Mouse (Mus musculus) kidney, postnatal 0 days (tissue): ENCODE data around the gene Wnt3. TPM values are rescaled to one million over a fixed set of nuclear protein-coding genes. Genes with fewer than 3 reads are reported as not detected.

Experiments
- ATAC-seq: fragments of 200-750 bp; cut with Nextera tagmentation; replicated peaks from 2 replicates; pipeline ENCODE4 v1.8.0; 2017; ENCODE audit warnings: low read depth, moderate number of reproducible peaks, moderate TSS enrichment, moderate library complexity; ENCODE audit not compliant: low FRiP score
- DNase-seq: peaks from one replicate; pipeline ENCODE4 v3.0.0-alpha.2; 2016; ENCODE audit warnings: low spot score
- H3K27ac ChIP-seq: fragments of 300-500 bp; sonication (generic); 2 replicates; pipeline ENCODE4 v1.5.1; 2014; ENCODE audit warnings: mild to moderate bottlenecking
- H3K27me3 ChIP-seq: fragments of 300-500 bp; sonication (generic); 2 replicates; pipeline ENCODE4 v1.6.1; 2014; ENCODE audit warnings: low read length, mixed read lengths; ENCODE audit not compliant: insufficient read depth
- H3K36me3 ChIP-seq: fragments of 300-500 bp; sonication (generic); 2 replicates; pipeline ENCODE4 v1.6.1; 2014; ENCODE audit warnings: low read length, mixed read lengths; ENCODE audit not compliant: insufficient read depth
- H3K4me1 ChIP-seq: fragments of 300-500 bp; sonication (generic); replicated peaks from 2 replicates; pipeline ENCODE4 v1.6.1; 2014; ENCODE audit warnings: antibody characterized with exemption, low read length, mixed read lengths; ENCODE audit not compliant: insufficient read depth
- H3K4me2 ChIP-seq: fragments of 300-500 bp; sonication (generic); 2 replicates; pipeline ENCODE4 v1.6.1; 2014; ENCODE audit warnings: mild to moderate bottlenecking, low read length, moderate library complexity, mixed read lengths
- H3K4me3 ChIP-seq: fragments of 300-500 bp; sonication (generic); replicated peaks from 2 replicates; pipeline ENCODE4 v1.5.1; 2014; ENCODE audit warnings: low read depth, low read length
- H3K9ac ChIP-seq: fragments of 300-500 bp; sonication (generic); 2 replicates; pipeline ENCODE4 v1.6.1; 2014; ENCODE audit warnings: low read depth, low read length
- H3K9me3 ChIP-seq: fragments of 300-500 bp; sonication (generic); replicated peaks from 2 replicates; pipeline ENCODE4 v1.6.1; 2016; ENCODE audit warnings: low read length, inconsistent platforms, mixed read lengths
- CTCF ChIP-seq: IDR thresholded peaks from 2 replicates; pipeline ENCODE4 v1.5.1; 2016; ENCODE audit warnings: antibody characterized with exemption, low read depth, mild to moderate bottlenecking, moderate library complexity
- WGBS: fragments of 180-500 bp; shearing (Covaris S2); extraction: QIAGEN DNeasy Blood & Tissue Kit; methylation state at CpG from one replicate; pipeline ENCODE4 v1.1.7; 2014; 5-methylcytosine and 5-hydroxymethylcytosine counted together
- polyA plus RNA-seq: library from polyadenylated mRNA; unstranded; fragments of >200 nt; fragmentation: Nextera tagmentation; extraction: Ambion mirVana; gene quantifications from 2 replicates; pipeline ENCODE4 v1.2.1, GENCODE M21; 2015

The Wnt3 gene
- polyA plus RNA-seq, result 0.05 and 0.06 TPM in 2 replicates

DNA sequence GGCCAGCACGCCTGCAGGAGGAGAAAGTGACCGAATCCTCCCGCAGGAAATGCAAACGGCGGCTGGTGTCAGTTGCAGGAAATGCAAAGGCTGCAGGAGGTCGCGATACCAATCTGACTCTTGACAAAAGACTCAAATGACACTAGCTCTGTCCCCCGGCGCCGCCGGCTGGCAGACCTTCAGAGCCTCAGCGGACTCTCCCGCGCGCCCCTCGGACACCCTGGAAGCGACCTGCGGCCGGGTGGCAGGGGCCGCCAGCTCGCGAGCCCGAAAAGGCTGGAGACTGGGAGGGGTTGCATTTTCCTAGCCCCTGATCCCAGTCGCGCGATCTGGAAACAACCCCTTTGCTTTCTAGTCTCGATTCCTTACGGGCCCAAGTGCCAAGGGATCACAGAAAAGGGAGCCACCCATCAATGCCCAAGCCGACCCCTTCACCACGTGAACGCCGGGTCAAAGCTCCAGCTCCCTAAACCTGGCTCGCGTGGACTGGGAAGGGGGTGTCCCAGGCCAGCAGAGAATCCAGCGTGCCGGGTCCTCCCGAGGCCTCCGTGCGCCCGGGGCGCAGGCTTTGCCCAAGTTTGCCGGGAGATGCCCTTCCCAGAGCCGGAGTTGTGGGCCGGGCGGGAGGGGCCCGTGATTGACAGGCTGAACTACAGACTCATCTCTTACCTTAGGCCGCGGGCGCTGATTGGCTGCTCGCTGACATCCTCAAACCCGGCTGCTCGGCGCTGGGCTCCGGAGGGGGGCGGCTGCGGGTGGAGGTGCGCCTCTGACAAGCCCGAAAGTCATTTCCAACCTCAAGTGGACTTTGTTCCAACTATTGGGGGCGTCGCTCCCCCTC, at the start of gene Wnt3:
TSS of gene Wnt3 (plus strand) at position 764 of the 841 bp plus-strand sequence.
- peak within 1 kb of the TSS; percentile 45 for H3K4me2 ChIP-seq
- H3K9me3 ChIP-seq, result no peaks in the 10 kb centered on the region
- H3K9ac ChIP-seq, result no peak within 1 kb of the TSS
- ATAC-seq (no peak), DNase-seq (peak; percentile 15)
- H3K27me3 ChIP-seq, result peaks cover 77% of the 10 kb centered on the region
- TF ChIP-seq CTCF, result no peak
- under 1% methylated on average over 60 of the region's 60 CpGs for WGBS
- H3K27ac ChIP-seq, result no peak within 1 kb of the TSS
- H3K4me3 ChIP-seq, result peak within 1 kb of the TSS; percentile 24
- no peaks in the 10 kb centered on the region; the same call in 1 of the 2 replicates for H3K4me1 ChIP-seq
- no peaks in the 10 kb centered on the region for H3K36me3 ChIP-seq

DNA sequence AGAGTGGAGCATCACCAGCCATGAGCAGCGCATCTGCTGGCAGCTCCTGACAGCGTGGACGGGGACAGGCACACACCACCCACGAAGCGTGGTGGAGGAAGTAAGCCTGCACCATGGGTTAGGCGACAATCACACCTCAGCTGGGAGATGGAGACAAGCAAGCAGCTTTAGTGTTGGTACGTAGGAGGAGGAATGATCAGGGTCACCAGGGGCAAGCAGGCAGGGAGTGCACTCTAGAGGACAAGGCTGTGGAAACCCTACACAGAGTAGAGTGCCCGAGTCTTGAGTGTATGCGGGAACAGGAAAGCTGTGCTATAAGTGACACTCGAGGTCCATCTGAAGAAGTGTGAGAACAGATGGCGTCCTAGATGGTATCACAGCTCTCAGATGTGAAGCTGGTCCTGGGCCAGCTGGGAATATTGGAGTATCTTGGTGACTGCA, 49.6 kb upstream of the Wnt3 start:
- H3K27me3 ChIP-seq, result no peaks in the 10 kb centered on the region
- TF ChIP-seq CTCF, result no peak
- H3K27ac ChIP-seq, result no peak overlapping the region
- H3K4me3 ChIP-seq, result no peak overlapping the region
- ATAC-seq (no peak), DNase-seq (no peak)
- no peaks in the 10 kb centered on the region for H3K9me3 ChIP-seq
- no peak overlapping the region for H3K9ac ChIP-seq
- no peaks in the 10 kb centered on the region for H3K36me3 ChIP-seq
- H3K4me1 ChIP-seq, result peaks cover 5% of the 10 kb centered on the region; the same call in 1 of the 2 replicates
- no peak overlapping the region for H3K4me2 ChIP-seq
- WGBS, result 55% methylated on average over 11 of the region's 11 CpGs

DNA sequence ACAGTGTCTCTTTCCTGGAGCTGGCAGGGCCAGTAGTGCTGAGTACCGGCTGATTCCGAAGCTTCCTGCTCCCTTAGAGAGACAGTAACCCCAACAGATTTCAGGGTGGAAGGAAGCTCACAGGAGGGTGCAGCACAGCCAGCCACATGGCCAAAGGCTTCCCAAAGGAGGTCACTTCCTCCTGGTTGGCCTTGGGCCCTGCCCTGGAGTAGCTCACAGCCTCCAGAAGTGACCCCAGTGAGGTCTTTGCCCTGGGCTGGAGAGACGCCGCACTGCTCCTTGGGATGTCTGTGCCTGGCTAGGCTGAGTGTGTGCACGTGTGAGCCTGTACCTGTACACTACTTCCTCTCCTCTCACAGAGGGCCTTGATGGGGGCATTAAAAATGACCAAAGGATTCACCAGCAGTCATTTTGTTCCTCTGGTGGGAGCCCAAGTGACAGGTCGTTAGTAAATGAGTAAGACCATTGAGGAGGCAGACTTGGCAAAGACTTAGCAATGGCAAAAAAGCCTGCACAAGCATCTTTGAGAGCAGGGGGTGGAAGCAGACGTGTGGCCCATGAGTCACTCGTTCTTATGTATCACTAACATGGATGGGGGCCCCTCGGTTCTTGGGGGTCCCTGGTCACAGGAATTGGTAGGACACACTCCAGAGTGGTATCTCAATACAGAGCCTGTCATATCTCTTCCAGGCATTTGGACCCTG, 44.5 kb upstream of the Wnt3 start:
- H3K4me2 ChIP-seq, result no peak overlapping the region
- DNase-seq (no peak), ATAC-seq (no peak)
- no peak overlapping the region for H3K27ac ChIP-seq
- H3K9ac ChIP-seq, result no peak overlapping the region
- 79% methylated on average over 9 of the region's 9 CpGs for WGBS
- no peaks in the 10 kb centered on the region for H3K27me3 ChIP-seq
- no peak overlapping the region for H3K4me3 ChIP-seq
- H3K4me1 ChIP-seq, result 0 out of 2 replicates have a peak, but pooled peaks cover 3% of the 10 kb centered on the region
- TF ChIP-seq CTCF, result no peak
- no peaks in the 10 kb centered on the region for H3K36me3 ChIP-seq
- H3K9me3 ChIP-seq, result no peaks in the 10 kb centered on the region

DNA sequence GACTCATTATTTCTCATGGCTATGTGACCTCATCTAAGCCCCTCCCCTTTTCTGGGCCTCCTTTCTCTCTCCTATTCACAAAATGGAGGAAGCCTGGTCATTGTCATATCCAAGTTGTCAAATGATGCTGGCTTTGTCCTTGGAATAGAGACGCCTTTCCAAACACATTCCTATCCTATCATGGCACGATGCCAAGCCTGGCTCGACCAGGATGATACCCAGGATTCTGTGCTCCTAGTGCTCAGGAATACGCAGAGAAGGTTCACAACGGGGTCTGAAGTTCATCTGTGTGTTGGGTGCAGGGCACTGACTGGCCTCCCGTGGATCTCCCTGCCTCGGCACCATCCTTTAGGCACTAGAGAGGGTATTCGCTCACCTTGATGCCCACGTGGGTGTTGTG, 42.4 kb upstream of the Wnt3 start:
- Histone ChIP-seq H3K9ac (no peak overlapping the region), H3K4me2 (no peak overlapping the region), H3K27ac (no peak overlapping the region), H3K4me1 (0 out of 2 replicates have a peak, but pooled peaks cover 3% of the 10 kb centered on the region), H3K4me3 (no peak overlapping the region), H3K36me3 (no peaks in the 10 kb centered on the region), H3K9me3 (no peaks in the 10 kb centered on the region), H3K27me3 (no peaks in the 10 kb centered on the region)
- ATAC-seq (no peak), DNase-seq (no peak)
- WGBS, result 83% methylated on average over 9 of the region's 9 CpGs
- no peak for TF ChIP-seq CTCF

GRCm38 (mm10) chr11:103732306-103732705, 41.6 kb upstream of the Wnt3 start:
- H3K4me3 ChIP-seq, result no peak overlapping the region
- H3K9ac ChIP-seq, result no peak overlapping the region
- H3K27ac ChIP-seq, result no peak overlapping the region
- 0 out of 2 replicates have a peak, but pooled peaks cover 3% of the 10 kb centered on the region for H3K4me1 ChIP-seq
- no peaks in the 10 kb centered on the region for H3K9me3 ChIP-seq
- no peak for ATAC-seq
- no peak for DNase-seq
- H3K36me3 ChIP-seq, result no peaks in the 10 kb centered on the region
- TF ChIP-seq CTCF, result no peak
- WGBS, result 82% methylated on average over 7 of the region's 7 CpGs
- no peaks in the 10 kb centered on the region for H3K27me3 ChIP-seq
- H3K4me2 ChIP-seq, result no peak overlapping the region

- Histone ChIP-seq H3K9ac (no peak overlapping the region), H3K4me2 (no peak overlapping the region), H3K9me3 (no peaks in the 10 kb centered on the region), H3K36me3 (no peaks in the 10 kb centered on the region), H3K27ac (no peak overlapping the region), H3K4me1 (0 out of 2 replicates have a peak, but pooled peaks cover 3% of the 10 kb centered on the region), H3K27me3 (no peaks in the 10 kb centered on the region), H3K4me3 (no peak overlapping the region)
- no peak for DNase-seq
- TF ChIP-seq CTCF, result no peak
- WGBS, result 64% methylated on average over 4 of the region's 4 CpGs
- ATAC-seq, result no peak
Observed at GRCm38 (mm10) chr11:103733069-103733468, 40.9 kb upstream of the Wnt3 start.
